10 mouse cellular contexts compared by ENCODE assay signal in genomic region chr13:72289093-72289501, GRCm38 (mm10).
DNase-seq lines count a peak whose midpoint lies in the region; ATAC-seq and TF ChIP-seq lines count a peak whose summit lies in the region.
"Had no signal": no experiment of that assay in that cellular context is flagged by ENCODE, and none has a peak within 500 bp of the region (broad histone marks: within the 10 kb centered on the region; RNA-seq: fewer than 3 reads in every experiment).

No protein-coding gene starts in this region.

- H3K9ac ChIP-seq in liver, postnatal 0 days (replicated peaks): no peak overlapping the region
- no peak overlapping the region for H3K9ac ChIP-seq in midbrain, embryonic 11.5 days (ENCODE audit: low read length)

- 0 out of 2 replicates have a peak, but pooled peaks have one; percentile 1 for TF ChIP-seq CTCF in liver, postnatal 0 days (IDR thresholded peaks at IDR 0.05; ENCODE audit: low read depth)

- H3K4me3 ChIP-seq in liver, postnatal 0 days (ENCODE audit: low read depth, low read length): no peak overlapping the region
- H3K4me3 ChIP-seq in midbrain, embryonic 11.5 days (ENCODE audit: low read depth, low read length): no peak overlapping the region

- DNase-seq in embryo, embryonic 10.5 days (ENCODE audit: low spot score): peak; percentile 60
- no peak for DNase-seq in embryo, embryonic 10 days (ENCODE audit: low spot score)
- DNase-seq in liver, postnatal 0 days: no peak
- no peak for DNase-seq in liver
- DNase-seq in midbrain, embryonic 11.5 days (ENCODE audit: low spot score, missing footprints): peak; percentile 87
- DNase-seq in adrenal gland, adult (ENCODE audit: inconsistent age in 2 of 2, low spot score in 1 of 2): no peak
- no peak for DNase-seq in adrenal gland, postnatal 36 days
- no peak for DNase-seq in spleen, postnatal 4 days (ENCODE audit: low spot score in 2 of 2)
- DNase-seq: lung, adult 18-20 months; spleen, adult 18-20 months had no signal

- TF ChIP-seq EP300 in liver, postnatal 0 days (IDR thresholded peaks at IDR 0.05; ENCODE audit: low read depth): no peak

- no peak overlapping the region for H3K4me2 ChIP-seq in liver, postnatal 0 days (ENCODE audit: low read depth, low read length)
- no peak overlapping the region for H3K4me2 ChIP-seq in midbrain, embryonic 11.5 days

- H3K4me1 ChIP-seq in liver, postnatal 0 days (ENCODE audit: insufficient read depth): no peaks in the 10 kb centered on the region
- peaks cover 28% of the 10 kb centered on the region for H3K4me1 ChIP-seq in midbrain, embryonic 11.5 days (ENCODE audit: control insufficient read depth, insufficient read depth, low read length)

- no peak overlapping the region for H3K27ac ChIP-seq in liver, postnatal 0 days (ENCODE audit: low read depth)
- H3K27ac ChIP-seq in midbrain, embryonic 11.5 days (ENCODE audit: low read depth, low read length): no peak overlapping the region

- no peaks in the 10 kb centered on the region for H3K9me3 ChIP-seq in liver, postnatal 0 days (ENCODE audit: low read length)
- H3K9me3 ChIP-seq in midbrain, embryonic 11.5 days (ENCODE audit: control insufficient read depth, low read length): no peaks in the 10 kb centered on the region

- no peak for ATAC-seq in liver, postnatal 0 days
- peak; percentile 49; the same call in 1 of the 2 replicates for ATAC-seq in midbrain, embryonic 11.5 days (ENCODE audit: low FRiP score)

- H3K27me3 ChIP-seq in liver, postnatal 0 days (ENCODE audit: insufficient read depth, low read length): no peaks in the 10 kb centered on the region
- H3K27me3 ChIP-seq in midbrain, embryonic 11.5 days (ENCODE audit: control insufficient read depth, insufficient read depth, low read length): peaks cover 16% of the 10 kb centered on the region

- H3K36me3 ChIP-seq in liver, postnatal 0 days (replicated peaks; ENCODE audit: insufficient read depth, low read length): no peaks in the 10 kb centered on the region
- no peaks in the 10 kb centered on the region for H3K36me3 ChIP-seq in midbrain, embryonic 11.5 days (ENCODE audit: control insufficient read depth, insufficient read depth, low read length)

- WGBS in liver, postnatal 0 days (ENCODE audit: insufficient replicate concordance): 21% methylated on average over 10 of the region's 10 CpGs
- 20% methylated on average over 10 of the region's 10 CpGs for WGBS in midbrain, embryonic 11.5 days

Comparison
In these comparisons a context has a peak if more than half of its experiments do, and no peak if none do; other contexts are left out.
1. DNase-seq: peak in embryo, embryonic 10.5 days (single experiment) and midbrain, embryonic 11.5 days (single experiment); none in embryo, embryonic 10 days (single experiment), liver, postnatal 0 days (single experiment), liver (single experiment), adrenal gland, adult (0 of 2), adrenal gland, postnatal 36 days (0 of 2) and spleen, postnatal 4 days (0 of 2).